Mouse (Mus musculus) intestine, embryonic 14.5 days (tissue): Measurements from ENCODE around the gene Fam43a. TPM values are rescaled to one million over a fixed set of nuclear protein-coding genes. Genes with fewer than 3 reads are reported as not detected.

Experiments
- ATAC-seq: fragments of 200-750 bp; cut with Nextera tagmentation; replicated peaks from 2 replicates; pipeline ENCODE4 v1.8.0; 2017; ENCODE audit warnings: low read depth, moderate number of reproducible peaks, moderate TSS enrichment, moderate library complexity; ENCODE audit not compliant: low FRiP score, low TSS enrichment
- DNase-seq: peaks from one replicate; pipeline ENCODE4 v3.0.0-alpha.2; 2018; ENCODE audit warnings: low spot score
- H3K27ac ChIP-seq: fragments of 300-500 bp; sonication (generic); 2 replicates; pipeline ENCODE4 v1.5.1; 2014; ENCODE audit warnings: low read depth, mild to moderate bottlenecking, control low read depth
- H3K27me3 ChIP-seq: fragments of 300-500 bp; sonication (generic); replicated peaks from 2 replicates; pipeline ENCODE4 v1.6.1; 2014; ENCODE audit warnings: low read length, control low read depth; ENCODE audit not compliant: control insufficient read depth, insufficient read depth
- H3K36me3 ChIP-seq: fragments of 300-500 bp; sonication (generic); 2 replicates; pipeline ENCODE4 v1.6.1; 2014; ENCODE audit warnings: low read length, control low read depth; ENCODE audit not compliant: control insufficient read depth, insufficient read depth
- H3K4me1 ChIP-seq: fragments of 300-500 bp; sonication (generic); replicated peaks from 2 replicates; pipeline ENCODE4 v1.6.1; 2014; ENCODE audit warnings: low read length, control low read depth, mixed read lengths; ENCODE audit not compliant: control insufficient read depth, insufficient read depth
- H3K4me2 ChIP-seq: fragments of 300-500 bp; sonication (generic); 2 replicates; pipeline ENCODE4 v1.6.1; 2014; ENCODE audit warnings: low read length
- H3K4me3 ChIP-seq: fragments of 300-500 bp; sonication (generic); 2 replicates; pipeline ENCODE4 v1.5.1; 2014; ENCODE audit warnings: low read depth, low read length, control low read depth, mixed read lengths
- H3K9ac ChIP-seq: fragments of 300-500 bp; sonication (generic); 2 replicates; pipeline ENCODE4 v1.6.1; 2014; ENCODE audit warnings: mild to moderate bottlenecking, low read length
- H3K9me3 ChIP-seq: fragments of 300-500 bp; sonication (generic); 2 replicates; pipeline ENCODE4 v1.6.1; 2016; ENCODE audit warnings: low read length, control low read depth; ENCODE audit not compliant: control insufficient read depth
- WGBS: fragments of 180-500 bp; shearing (Covaris S2); extraction: QIAGEN DNeasy Blood & Tissue Kit; methylation state at CpG from one replicate; pipeline ENCODE4 v1.1.7; 2014; 5-methylcytosine and 5-hydroxymethylcytosine counted together
- polyA plus RNA-seq: library from polyadenylated mRNA; unstranded; fragments of >200 nt; fragmentation: Nextera tagmentation; extraction: Ambion mirVana; gene quantifications from 2 replicates; pipeline ENCODE4 v1.2.1, GENCODE M21; 2014

The Fam43a gene
- polyA plus RNA-seq, 1 experiment from 2014 or later, result 5.9 TPM

DNA sequence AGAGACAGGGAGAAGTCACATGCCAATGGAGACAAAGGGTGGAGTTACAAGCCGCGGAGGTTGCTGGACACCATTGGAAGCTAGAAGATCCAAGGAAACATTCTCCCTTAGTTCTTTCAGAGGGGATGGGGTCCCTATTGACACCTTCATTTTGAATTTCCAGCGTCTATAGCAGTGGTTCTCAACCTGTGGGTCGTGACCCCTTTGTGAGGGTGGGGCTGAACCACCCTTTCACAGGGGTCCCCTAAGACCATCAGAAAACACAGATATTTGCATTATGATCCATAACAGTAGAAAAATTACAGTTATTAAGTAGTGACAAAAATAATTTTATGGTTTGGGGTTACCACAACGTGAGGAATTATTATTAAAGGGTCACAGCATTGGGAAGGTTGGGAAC lies 30.0 kb downstream of the Fam43a start:
- no peaks in the 10 kb centered on the region for H3K27me3 ChIP-seq
- no peak overlapping the region for H3K9ac ChIP-seq
- WGBS, result 92% methylated on average over 5 of the region's 5 CpGs
- DNase-seq (no peak), ATAC-seq (no peak)
- no peak overlapping the region for H3K27ac ChIP-seq
- no peaks in the 10 kb centered on the region for H3K9me3 ChIP-seq
- H3K4me3 ChIP-seq, result no peak overlapping the region
- no peaks in the 10 kb centered on the region for H3K36me3 ChIP-seq
- H3K4me2 ChIP-seq, result no peak overlapping the region
- H3K4me1 ChIP-seq, result peaks cover 14% of the 10 kb centered on the region; the same call in 1 of the 2 replicates

- no peak overlapping the region for H3K4me3 ChIP-seq
- ATAC-seq (no peak), DNase-seq (no peak)
- H3K36me3 ChIP-seq, result no peaks in the 10 kb centered on the region
- 27% methylated on average over 8 of the region's 8 CpGs for WGBS
- no peak overlapping the region for H3K9ac ChIP-seq
- no peaks in the 10 kb centered on the region for H3K27me3 ChIP-seq
- H3K27ac ChIP-seq, result no peak overlapping the region
- peaks cover 8% of the 10 kb centered on the region; the same call in 1 of the 2 replicates for H3K4me1 ChIP-seq
- H3K4me2 ChIP-seq, result no peak overlapping the region
- H3K9me3 ChIP-seq, result no peaks in the 10 kb centered on the region
Measured at GRCm38 (mm10) chr16:30633906-30634746, 34.6 kb downstream of the Fam43a start.

DNA sequence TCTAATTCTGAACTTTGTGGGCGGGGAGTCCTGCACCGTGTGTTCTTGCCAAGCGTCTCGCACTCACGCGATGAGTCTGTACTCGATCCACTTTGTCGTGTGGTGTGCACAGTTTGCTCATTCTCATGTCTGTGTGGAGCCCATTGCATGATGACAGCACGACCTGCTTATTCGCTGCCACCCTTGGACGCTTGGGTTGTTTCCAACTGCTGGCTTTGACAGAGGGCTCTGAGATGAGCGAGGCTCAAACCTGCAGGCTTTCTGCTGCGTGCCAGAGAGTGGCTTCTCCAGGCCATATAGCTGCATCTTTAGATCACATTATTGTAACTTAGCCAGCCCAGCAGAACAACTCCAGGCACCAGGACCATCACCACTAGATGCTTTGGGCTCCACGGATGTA lies 39.1 kb downstream of the Fam43a start:
- 94% methylated on average over 14 of the region's 14 CpGs for WGBS
- Histone ChIP-seq H3K36me3 (no peaks in the 10 kb centered on the region), H3K4me3 (no peak overlapping the region), H3K27me3 (no peaks in the 10 kb centered on the region), H3K9me3 (no peaks in the 10 kb centered on the region), H3K4me1 (peaks cover 8% of the 10 kb centered on the region; the same call in 1 of the 2 replicates), H3K4me2 (no peak overlapping the region), H3K27ac (no peak overlapping the region), H3K9ac (no peak overlapping the region)
- DNase-seq (no peak), ATAC-seq (no peak)

DNA sequence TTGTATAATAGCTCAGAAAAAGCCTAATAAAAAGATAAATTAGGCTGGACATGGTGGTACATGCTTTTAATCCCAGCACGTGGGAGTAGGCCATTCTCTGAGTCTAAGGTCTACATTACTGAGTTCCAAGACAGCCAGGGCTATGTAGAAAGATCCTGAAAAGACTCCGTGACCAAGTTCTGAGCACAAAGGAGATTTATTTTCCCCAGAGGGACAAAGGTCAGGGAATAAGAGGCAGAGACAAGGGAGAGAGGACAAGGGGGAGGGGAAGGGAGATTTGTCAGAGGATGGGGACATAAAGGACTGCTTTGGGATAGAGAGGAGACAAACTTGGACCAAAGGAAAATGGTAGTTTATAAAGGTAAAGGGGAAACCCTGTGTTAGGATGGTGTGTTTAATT lies 41.1 kb downstream of the Fam43a start:
- Histone ChIP-seq H3K27me3 (no peaks in the 10 kb centered on the region), H3K4me3 (no peak overlapping the region), H3K27ac (no peak overlapping the region), H3K9me3 (no peaks in the 10 kb centered on the region), H3K9ac (no peak overlapping the region), H3K36me3 (no peaks in the 10 kb centered on the region), H3K4me2 (no peak overlapping the region), H3K4me1 (no peaks in the 10 kb centered on the region)
- WGBS, result 58% methylated on average over 2 of the region's 2 CpGs
- no peak for DNase-seq
- ATAC-seq, result no peak

- WGBS, result 36% methylated on average over 4 of the region's 4 CpGs
- DNase-seq, result no peak
- ATAC-seq, result no peak
Measured at GRCm38 (mm10) chr16:30641408-30641807, 41.9 kb downstream of the Fam43a start.

GRCm38 (mm10) chr16:30642229-30642628 lies 42.7 kb downstream of the Fam43a start:
- H3K36me3 ChIP-seq, result no peaks in the 10 kb centered on the region
- 80% methylated on average over 3 of the region's 3 CpGs for WGBS
- no peak for ATAC-seq
- no peak overlapping the region for H3K4me3 ChIP-seq
- no peaks in the 10 kb centered on the region for H3K9me3 ChIP-seq
- no peak for DNase-seq
- no peak overlapping the region for H3K4me2 ChIP-seq
- no peaks in the 10 kb centered on the region for H3K27me3 ChIP-seq
- 0 out of 2 replicates have a peak, but pooled peaks cover 4% of the 10 kb centered on the region for H3K4me1 ChIP-seq
- no peak overlapping the region for H3K27ac ChIP-seq
- no peak overlapping the region for H3K9ac ChIP-seq

More at GRCm38 (mm10) chr16:30641408-30641807, 41.9 kb downstream of the Fam43a start:
- H3K27ac ChIP-seq, result no peak overlapping the region
- H3K4me3 ChIP-seq, result no peak overlapping the region
- no peaks in the 10 kb centered on the region for H3K36me3 ChIP-seq
- 0 out of 2 replicates have a peak, but pooled peaks cover 4% of the 10 kb centered on the region for H3K4me1 ChIP-seq
- H3K4me2 ChIP-seq, result no peak overlapping the region
- no peaks in the 10 kb centered on the region for H3K9me3 ChIP-seq
- no peaks in the 10 kb centered on the region for H3K27me3 ChIP-seq
- H3K9ac ChIP-seq, result no peak overlapping the region

DNA sequence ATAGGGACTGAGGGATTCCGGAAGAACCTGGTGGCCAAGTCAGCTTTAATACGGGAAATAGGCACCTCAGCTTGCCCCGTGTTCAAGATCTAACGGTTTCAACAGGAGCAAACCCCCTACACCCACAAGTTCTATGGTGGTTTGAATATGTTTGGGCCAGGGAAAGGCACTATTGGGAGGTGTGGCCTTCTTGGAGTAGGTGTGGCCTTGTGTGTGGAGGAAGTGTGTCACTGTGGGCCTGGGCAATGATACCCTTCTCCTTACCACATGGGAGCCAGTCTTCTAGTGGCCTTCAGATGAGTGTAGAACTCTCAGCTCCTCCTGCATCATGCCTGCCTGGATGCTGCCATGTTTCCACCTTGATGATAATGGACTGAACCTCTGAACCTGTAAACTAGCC lies 45.5 kb downstream of the Fam43a start:
- Histone ChIP-seq H3K4me2 (no peak overlapping the region), H3K9ac (no peak overlapping the region), H3K27ac (no peak overlapping the region), H3K36me3 (no peaks in the 10 kb centered on the region), H3K4me1 (0 out of 2 replicates have a peak, but pooled peaks cover 4% of the 10 kb centered on the region), H3K27me3 (no peaks in the 10 kb centered on the region), H3K9me3 (no peaks in the 10 kb centered on the region), H3K4me3 (no peak overlapping the region)
- DNase-seq (no peak), ATAC-seq (no peak)
- WGBS, result 91% methylated on average over 4 of the region's 4 CpGs

- DNase-seq (no peak), ATAC-seq (no peak)
- 41% methylated on average over 9 of the region's 9 CpGs for WGBS
- H3K9ac ChIP-seq, result no peak overlapping the region
- H3K9me3 ChIP-seq, result 0 out of 2 replicates have a peak, but pooled peaks cover 3% of the 10 kb centered on the region
- no peak overlapping the region for H3K4me2 ChIP-seq
- H3K27me3 ChIP-seq, result no peaks in the 10 kb centered on the region
- 0 out of 2 replicates have a peak, but pooled peaks cover 4% of the 10 kb centered on the region for H3K4me1 ChIP-seq
- H3K4me3 ChIP-seq, result no peak overlapping the region
- H3K36me3 ChIP-seq, result no peaks in the 10 kb centered on the region
- H3K27ac ChIP-seq, result no peak overlapping the region
Measured at GRCm38 (mm10) chr16:30645841-30646558, 46.5 kb downstream of the Fam43a start.
